Comparison of ENCODE assay signal across 20 mouse cellular contexts in the genomic region with DNA sequence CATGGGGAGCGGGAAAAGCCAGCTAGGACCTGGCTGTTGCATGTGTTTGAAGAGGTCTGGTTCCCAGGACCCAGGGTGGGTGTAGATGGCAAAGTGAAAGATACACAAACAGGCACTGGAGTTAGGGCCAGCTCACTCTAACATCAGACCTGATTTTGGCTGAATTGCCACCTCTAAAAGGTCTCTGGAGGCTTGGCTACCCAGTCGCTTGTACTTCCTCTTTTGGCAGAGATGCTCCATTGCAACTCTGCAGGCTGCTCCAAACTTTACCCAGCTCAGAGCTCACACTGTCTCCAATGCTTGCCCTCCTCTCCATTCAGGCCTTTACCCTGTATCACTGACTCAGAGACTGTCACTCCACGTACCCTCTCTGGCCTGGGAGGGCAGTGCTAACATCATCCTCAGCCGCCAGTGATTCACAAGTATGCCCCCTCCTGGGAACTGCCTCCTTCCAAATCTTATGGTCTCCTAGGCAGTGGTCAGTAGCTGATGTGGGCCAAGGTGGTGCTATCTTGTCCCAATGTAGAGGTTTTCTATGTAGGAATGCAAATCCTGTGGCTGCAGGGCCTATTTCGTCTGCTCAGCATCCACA. TPM values are rescaled to one million over a fixed set of nuclear protein-coding genes. Genes with fewer than 3 reads are reported as not detected.
DNase-seq lines count a peak whose midpoint lies in the region; ATAC-seq and TF ChIP-seq lines count a peak whose summit lies in the region.
"Had no signal": no experiment of that assay in that cellular context is flagged by ENCODE, and none has a peak within 500 bp of the region (broad histone marks: within the 10 kb centered on the region; RNA-seq: fewer than 3 reads in every experiment).

No protein-coding gene starts in this region.

- peak overlapping the region; percentile 48; the same call in 1 of the 2 replicates for H3K27ac ChIP-seq in forebrain, embryonic 10.5 days
- no peak overlapping the region for H3K27ac ChIP-seq in forebrain, embryonic 14.5 days (ENCODE audit: low read depth, low read length)
- H3K27ac ChIP-seq: heart, embryonic 15.5 days had no signal

- no peak for DNase-seq in forebrain, embryonic 10.5 days (ENCODE audit: extremely low spot score, low spot score)
- DNase-seq in forebrain, embryonic 14.5 days (ENCODE audit: low spot score) = no peak
- peak; percentile 24 for DNase-seq in lung, postnatal 10 days
- DNase-seq in lung, adult 2 months = no peak
- peak; percentile 3 to 6 for DNase-seq in B cell, adult 2 months
- no peak for DNase-seq in gastrocnemius, adult 18-20 months (ENCODE audit: low spot score)
- no peak for DNase-seq in adipocyte (ENCODE audit: low spot score)
- DNase-seq: cerebellum, adult 9-11 months; embryo, embryonic 11 days; liver, postnatal 0 days; lung, postnatal 4 days; spleen, adult 18-20 months; thymus, postnatal 25 days had no signal

- no peak for TF ChIP-seq POLR2A in lung, adult 2 months (IDR thresholded peaks at IDR 0.05; ENCODE audit: borderline replicate concordance, extremely low read depth, low read depth, low read length)

- H3K9ac ChIP-seq in forebrain, embryonic 14.5 days (ENCODE audit: low read length) = no peak overlapping the region
- H3K9ac ChIP-seq: heart, embryonic 15.5 days; limb, embryonic 13.5 days; liver, postnatal 0 days had no signal

- no peaks in the 10 kb centered on the region for H3K27me3 ChIP-seq in forebrain, embryonic 10.5 days (ENCODE audit: poor library complexity, severe bottlenecking)
- no peaks in the 10 kb centered on the region for H3K27me3 ChIP-seq in forebrain, embryonic 14.5 days (replicated peaks; ENCODE audit: control insufficient read depth, insufficient read depth, low read length)
- H3K27me3 ChIP-seq: heart, embryonic 15.5 days; limb, embryonic 13.5 days had no signal

- H3K9me3 ChIP-seq in forebrain, embryonic 10.5 days = no peaks in the 10 kb centered on the region
- H3K9me3 ChIP-seq in forebrain, embryonic 14.5 days (replicated peaks; ENCODE audit: control insufficient read depth, low read length) = no peaks in the 10 kb centered on the region
- H3K9me3 ChIP-seq: heart, embryonic 15.5 days; limb, embryonic 13.5 days had no signal

- peaks cover 18% of the 10 kb centered on the region for H3K4me1 ChIP-seq in forebrain, embryonic 10.5 days
- no peaks in the 10 kb centered on the region for H3K4me1 ChIP-seq in forebrain, embryonic 14.5 days (ENCODE audit: control insufficient read depth, insufficient read depth, low read length)
- H3K4me1 ChIP-seq in lung, adult 2 months (ENCODE audit: control insufficient read depth, insufficient read depth, low read length) = no peaks in the 10 kb centered on the region
- H3K4me1 ChIP-seq: heart, embryonic 15.5 days; limb, embryonic 13.5 days had no signal

- TF ChIP-seq CTCF in lung, adult 2 months (IDR thresholded peaks at IDR 0.05; ENCODE audit: insufficient read depth, low read length) = no peak

- ATAC-seq in forebrain, embryonic 14.5 days = no peak
- peak; percentile 37 to 56; a peak in 3 of 4 replicates for ATAC-seq in hematopoietic stem cell, adult 5-6 weeks (replicated peaks in 1 of 2; ENCODE audit: insufficient read depth in 1 of 2, low FRiP score in 2 of 2, low TSS enrichment in 1 of 2, low read depth in 1 of 2, poor library complexity in 2 of 2, severe bottlenecking in 2 of 2)
- ATAC-seq: liver, postnatal 0 days had no signal

- no peak overlapping the region for H3K4me3 ChIP-seq in forebrain, embryonic 10.5 days
- H3K4me3 ChIP-seq in forebrain, embryonic 14.5 days (ENCODE audit: low read depth, low read length) = no peak overlapping the region
- H3K4me3 ChIP-seq in lung, adult 2 months (replicated peaks; ENCODE audit: extremely low read depth, low read depth, low read length) = no peak overlapping the region
- H3K4me3 ChIP-seq: heart, embryonic 15.5 days; limb, embryonic 13.5 days had no signal

- H3K4me2 ChIP-seq in forebrain, embryonic 14.5 days (ENCODE audit: low read length) = no peak overlapping the region
- H3K4me2 ChIP-seq: heart, embryonic 15.5 days; limb, embryonic 13.5 days had no signal

- 48% methylated on average over 5 of the region's 5 CpGs for WGBS in forebrain, embryonic 10.5 days
- WGBS in forebrain, embryonic 14.5 days = 48% methylated on average over 5 of the region's 5 CpGs
- WGBS in lung, adult 2 months = 61% methylated on average over 5 of the region's 5 CpGs

- H3K36me3 ChIP-seq in forebrain, embryonic 10.5 days (replicated peaks) = peaks cover 61% of the 10 kb centered on the region
- H3K36me3 ChIP-seq in forebrain, embryonic 14.5 days (ENCODE audit: control insufficient read depth, insufficient read depth, low read length) = peaks cover 40% of the 10 kb centered on the region

RNA-seq across cellular contexts. Expression of a gene that starts 13.6 kb away (rescaled TPM):
- polyA plus RNA-seq in forebrain, embryonic 10.5 days (2016; fragmentation: Nextera tagmentation; extraction: Ambion mirVana) = 131 and 132 TPM in 2 replicates
- 94.0 and 95.6 TPM in 2 replicates for polyA plus RNA-seq in forebrain, embryonic 14.5 days (2014; fragmentation: Nextera tagmentation; extraction: Ambion mirVana)
- 40.4 and 51.3 TPM in 2 replicates for polyA plus RNA-seq in lung, adult 2 months (2012; rRNA removed)
- 36.6 and 39.7 TPM in 2 replicates for total RNA-seq in hematopoietic stem cell, adult 5-6 weeks (2017)
- total RNA-seq in gastrocnemius, adult 18-20 months (2021) = 10 to 100 TPM; 79.4 to 83.1 TPM

RNA-seq across cellular contexts. Expression of a gene that starts 13.7 kb away (rescaled TPM):
- 8.9 and 11.3 TPM in 2 replicates for polyA plus RNA-seq in forebrain, embryonic 10.5 days (2016; fragmentation: Nextera tagmentation; extraction: Ambion mirVana)
- 3.6 and 4.1 TPM in 2 replicates for polyA plus RNA-seq in forebrain, embryonic 14.5 days (2014; fragmentation: Nextera tagmentation; extraction: Ambion mirVana)
- polyA plus RNA-seq in lung, adult 2 months (2012; rRNA removed) = 6.8 and 11.0 TPM in 2 replicates
- 5.4 and 6.2 TPM in 2 replicates for total RNA-seq in hematopoietic stem cell, adult 5-6 weeks (2017)
- 10 to 100 TPM; 15.0 to 18.4 TPM for total RNA-seq in gastrocnemius, adult 18-20 months (2021)

RNA-seq across cellular contexts. Expression of a gene that starts 43.6 kb away (rescaled TPM):
- 0.06 TPM in 1 of 2 replicates, not detected in the other for polyA plus RNA-seq in forebrain, embryonic 10.5 days (2016; fragmentation: Nextera tagmentation; extraction: Ambion mirVana)
- polyA plus RNA-seq in forebrain, embryonic 14.5 days (2014; fragmentation: Nextera tagmentation; extraction: Ambion mirVana) = not detected in 2 replicates
- 0.07 TPM in 1 of 2 replicates, not detected in the other for polyA plus RNA-seq in lung, adult 2 months (2012; rRNA removed)
- total RNA-seq in hematopoietic stem cell, adult 5-6 weeks (2017) = not detected in 2 replicates
- total RNA-seq in gastrocnemius, adult 18-20 months (2021) = not detected
- total RNA-seq: layer of hippocampus, adult 18-20 months; left cerebral cortex, adult 18-20 months had no signal
- polyA plus RNA-seq: heart, embryonic 15.5 days; intestine, embryonic 14.5 days; liver, postnatal 0 days; neural tube, embryonic 14.5 days had no signal

Comparison
In these comparisons a context has a peak if more than half of its experiments do, and no peak if none do; other contexts are left out.
1. DNase-seq: peak in lung, postnatal 10 days (single experiment) and B cell, adult 2 months (2 of 2); none in forebrain, embryonic 10.5 days (single experiment), forebrain, embryonic 14.5 days (single experiment), lung, adult 2 months (single experiment), gastrocnemius, adult 18-20 months (single experiment) and adipocyte (single experiment).